Mouse (Mus musculus): ENCODE data around the gene Gltp. TPM values are rescaled to one million over a fixed set of nuclear protein-coding genes. Genes with fewer than 3 reads are reported as not detected.

Gene Gltp
- total RNA-seq, 2 experiments from 2014 or later = 7.2 to 8.7 TPM

DNA sequence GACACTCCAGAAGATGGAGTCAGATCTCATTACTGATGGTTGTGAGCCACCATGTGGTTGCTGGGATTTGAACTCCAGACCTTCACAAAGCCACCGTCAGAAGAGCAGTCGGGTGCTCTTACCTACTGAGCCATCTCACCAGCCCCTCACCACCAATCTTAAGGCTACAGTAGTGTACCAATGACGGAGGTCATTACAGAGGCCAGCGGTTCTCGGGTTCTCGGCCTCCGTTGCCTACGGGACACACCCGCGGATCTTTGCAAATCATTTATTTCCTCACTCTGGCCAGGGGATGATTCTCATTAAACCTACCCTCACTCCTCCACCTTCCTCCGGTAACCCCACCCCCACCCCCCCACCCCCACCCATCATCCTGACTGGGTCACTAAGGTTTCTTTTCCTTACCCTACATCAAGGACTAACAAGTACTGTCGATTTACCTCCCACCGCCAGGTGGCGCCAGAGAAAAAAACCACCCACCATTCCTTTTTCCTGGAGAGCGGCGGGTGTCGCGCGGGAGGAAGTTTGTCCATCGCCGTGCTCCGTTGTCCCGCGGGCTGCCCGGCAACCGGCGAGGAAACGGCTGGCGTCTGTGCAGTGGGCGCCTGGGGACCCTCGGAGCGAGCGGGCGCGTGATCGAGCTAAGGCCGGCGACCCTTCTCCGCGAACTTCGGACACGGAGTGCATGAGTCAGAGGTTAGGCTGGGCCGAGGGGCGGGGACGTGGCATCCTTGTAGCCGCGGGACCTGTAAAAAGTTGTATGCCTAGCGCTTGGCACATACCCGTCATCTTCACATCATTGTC is 16.7 kb upstream of the Gltp start, which contains the start of gene Tchp:
Gene Tchp (plus strand): TSS at position 496 of the 804 bp plus-strand sequence.
- DNase-seq (ENCODE audit: low spot score) = peak; percentile 95

DNA sequence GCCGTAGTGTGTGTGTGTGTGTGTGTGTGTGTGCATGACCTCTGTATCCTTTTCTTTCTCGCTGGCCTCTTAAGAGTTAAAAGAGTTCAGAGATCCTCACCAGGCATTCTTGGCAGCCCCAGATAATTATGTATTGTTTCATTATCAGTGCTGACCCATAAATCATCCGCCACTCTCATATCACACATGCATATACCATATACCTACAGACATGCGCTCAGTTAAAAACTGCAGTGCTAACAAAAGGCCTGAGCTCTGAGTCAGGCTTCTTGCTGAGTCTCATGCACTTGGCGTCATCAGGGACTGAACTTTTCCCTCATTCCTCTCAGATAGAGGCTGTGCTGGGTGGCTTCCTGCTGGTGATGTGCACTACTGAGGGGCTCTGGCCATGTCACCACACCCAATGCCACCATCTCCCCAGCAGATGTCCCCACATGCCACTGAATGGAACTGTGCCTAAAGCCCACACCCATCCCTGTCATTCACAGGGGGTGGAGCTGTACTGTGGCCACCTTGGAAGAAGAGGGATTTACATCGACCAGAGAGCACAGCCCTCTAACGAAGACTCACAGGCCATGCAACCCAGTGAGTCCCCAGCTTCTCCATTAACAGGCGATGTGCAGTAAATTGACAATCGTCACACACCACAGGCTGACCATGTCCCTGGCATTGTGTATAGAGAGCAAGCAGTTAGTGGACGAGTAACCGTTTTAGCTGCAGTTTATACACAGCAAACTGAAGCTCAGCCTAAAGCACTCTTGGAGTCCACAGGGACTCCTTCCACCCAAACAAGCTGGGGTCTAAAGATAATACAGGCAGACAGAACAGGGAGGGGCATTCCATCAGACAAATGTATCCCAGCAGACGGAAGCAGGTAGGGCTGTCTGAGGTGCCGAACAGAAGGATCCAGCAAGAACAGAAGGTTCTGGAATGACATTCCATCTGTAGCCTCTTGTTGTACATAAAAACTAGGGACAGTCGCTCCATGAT is 11.9 kb upstream of the Gltp start:
- no peak for DNase-seq (ENCODE audit: low spot score)

- DNase-seq (ENCODE audit: low spot score) = no peak
Measured at GRCm38 (mm10) chr5:114699015-114699414, 8.2 kb upstream of the Gltp start.

DNA sequence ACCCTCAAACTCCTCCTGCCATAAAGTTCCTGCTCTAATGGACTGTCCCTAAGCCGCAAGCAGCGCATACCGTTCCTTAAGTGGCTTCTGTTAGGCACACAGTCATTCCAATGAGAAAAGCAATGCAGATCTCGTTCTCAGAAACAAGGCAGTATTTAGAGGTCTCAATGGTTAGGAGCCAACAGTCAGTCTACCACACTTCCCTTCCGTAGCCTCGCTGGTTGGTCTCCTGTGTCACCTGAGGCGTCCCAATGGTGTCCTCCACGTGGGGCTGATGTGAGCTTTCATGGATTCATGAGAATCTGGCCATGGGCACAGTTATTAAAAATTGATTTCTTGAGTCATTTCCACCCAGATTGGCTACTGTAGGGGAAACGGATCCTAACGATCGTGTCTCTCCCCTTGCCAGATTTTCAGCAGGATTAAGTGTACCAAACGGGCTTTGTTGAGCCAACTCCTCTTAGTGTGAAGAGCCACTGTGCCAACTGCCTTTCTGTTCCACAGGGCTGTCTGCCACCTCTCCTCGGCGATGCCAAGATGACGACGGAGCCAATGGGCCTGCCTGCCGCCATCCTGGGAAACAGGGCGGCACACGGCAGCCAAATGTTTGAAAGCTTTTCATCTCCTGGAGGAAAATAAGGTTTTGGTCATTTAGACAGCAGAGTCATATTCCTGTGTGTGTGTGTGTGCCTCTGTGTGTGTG is 7.4 kb upstream of the Gltp start:
- DNase-seq (ENCODE audit: low spot score) = peak; percentile 65

GRCm38 (mm10) chr5:114696939-114697338 is 6.2 kb upstream of the Gltp start:
- no peak for DNase-seq (ENCODE audit: low spot score)

- DNase-seq (ENCODE audit: low spot score) = no peak
Measured at GRCm38 (mm10) chr5:114695775-114696174, 5.0 kb upstream of the Gltp start.

- DNase-seq (ENCODE audit: low spot score) = no peak
Measured at GRCm38 (mm10) chr5:114689700-114690366, 951 bp downstream of the Gltp start.

GRCm38 (mm10) chr5:114688703-114689102 is 2.1 kb downstream of the Gltp start:
- DNase-seq (ENCODE audit: low spot score) = no peak

- DNase-seq (ENCODE audit: low spot score) = no peak
Measured at GRCm38 (mm10) chr5:114687901-114688300, 2.9 kb downstream of the Gltp start.

GRCm38 (mm10) chr5:114686726-114687210 is 4.0 kb downstream of the Gltp start:
- no peak for DNase-seq (ENCODE audit: low spot score)

GRCm38 (mm10) chr5:114685986-114686385 is 4.8 kb downstream of the Gltp start:
- DNase-seq (ENCODE audit: low spot score) = no peak

GRCm38 (mm10) chr5:114681717-114682116 is 9.1 kb downstream of the Gltp start:
- no peak for DNase-seq (ENCODE audit: low spot score)

- no peak for DNase-seq (ENCODE audit: low spot score)
Measured at GRCm38 (mm10) chr5:114680676-114681285, 10.0 kb downstream of the Gltp start.

DNA sequence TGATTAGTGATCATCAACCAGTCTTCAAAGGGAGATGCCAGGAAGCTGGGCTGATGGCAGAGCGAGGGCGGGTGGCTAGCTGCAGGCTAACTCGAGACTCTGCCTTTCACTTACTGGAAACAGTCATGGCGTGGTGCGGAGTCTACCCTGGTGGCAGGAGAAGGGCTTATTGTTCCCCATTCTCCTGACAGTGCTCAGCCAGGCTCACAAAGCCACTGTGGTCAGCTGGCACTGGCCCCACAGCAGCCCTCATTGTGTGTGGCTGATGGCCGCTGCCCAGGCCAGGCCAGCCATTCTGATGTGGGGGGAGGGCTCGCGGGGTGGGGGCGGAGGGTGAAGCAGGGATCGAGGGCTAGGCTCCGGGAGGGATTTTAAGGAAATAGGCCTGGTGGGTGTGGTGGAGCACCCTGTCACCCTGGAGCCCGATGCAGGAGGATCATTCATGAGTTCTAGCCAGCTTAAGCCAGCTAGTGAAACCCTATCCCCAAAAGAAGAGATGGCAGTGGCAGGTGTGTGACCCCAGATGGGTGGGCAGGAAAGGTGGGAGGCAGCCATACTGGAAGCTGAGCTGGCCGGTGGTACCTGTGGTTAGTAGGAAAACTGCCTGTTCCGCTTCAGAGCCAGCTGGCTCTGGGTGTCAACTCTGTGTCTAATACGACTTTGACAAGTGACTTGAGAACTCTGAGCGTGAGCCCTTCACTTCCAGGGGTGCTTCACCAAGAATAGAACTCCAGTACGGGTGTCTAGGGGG is 10.8 kb downstream of the Gltp start:
- DNase-seq (ENCODE audit: low spot score) = no peak

- DNase-seq (ENCODE audit: low spot score) = no peak
Measured at GRCm38 (mm10) chr5:114674594-114674993, 16.2 kb downstream of the Gltp start.

DNA sequence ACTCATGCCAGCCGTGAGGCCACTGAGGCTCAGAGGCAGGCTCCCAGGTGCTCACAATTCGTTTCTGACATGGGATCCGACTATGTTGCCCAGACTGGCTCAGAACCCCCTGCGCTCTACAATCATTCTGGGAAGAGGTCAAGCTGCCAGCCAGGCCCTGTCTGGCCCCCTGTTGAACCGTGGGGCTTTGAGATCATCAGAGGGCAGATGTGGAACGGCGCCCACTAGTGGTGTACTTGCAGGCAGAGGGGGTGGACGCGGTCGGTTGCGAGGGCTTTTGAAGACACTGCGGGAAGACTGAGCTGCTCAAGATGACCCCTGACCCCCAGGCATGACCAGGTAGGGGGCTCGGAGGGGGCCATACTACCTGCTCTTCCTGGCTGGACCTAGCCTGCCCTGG is 17.7 kb downstream of the Gltp start:
- no peak for DNase-seq (ENCODE audit: low spot score)

DNA sequence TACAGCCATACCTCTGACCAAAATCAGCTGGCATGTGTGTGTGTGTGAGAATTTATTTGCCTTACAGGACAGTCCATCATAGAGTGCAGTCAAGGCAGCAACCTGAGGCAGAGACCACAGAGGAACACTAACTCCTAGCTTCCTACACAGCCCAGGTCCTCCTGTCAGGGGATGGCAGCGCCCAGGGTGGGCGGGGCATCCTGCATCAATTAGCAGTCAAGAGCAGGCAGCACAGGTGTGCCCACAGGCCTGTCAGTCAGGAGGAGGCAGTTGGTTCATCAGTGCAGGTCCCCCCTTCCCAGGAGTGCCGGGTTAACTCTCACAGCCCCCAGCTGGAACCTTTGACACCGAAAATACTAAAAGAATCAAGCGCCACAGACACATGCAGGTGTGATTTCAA is 21.8 kb downstream of the Gltp start:
- DNase-seq (ENCODE audit: low spot score) = no peak

- DNase-seq (ENCODE audit: low spot score) = peak; percentile 99
Measured at GRCm38 (mm10) chr5:114667228-114667856, 23.4 kb downstream of the Gltp start.

- DNase-seq (ENCODE audit: low spot score) = no peak
Measured at GRCm38 (mm10) chr5:114666659-114667058, 24.1 kb downstream of the Gltp start.
